Mouse (Mus musculus): Measurements from ENCODE around the gene CK137956. TPM values are rescaled to one million over a fixed set of nuclear protein-coding genes. Genes with fewer than 3 reads are reported as not detected.

CK137956 gene
- polyA plus RNA-seq, 1 experiment from 2014 or later, result 0.58 TPM

DNA sequence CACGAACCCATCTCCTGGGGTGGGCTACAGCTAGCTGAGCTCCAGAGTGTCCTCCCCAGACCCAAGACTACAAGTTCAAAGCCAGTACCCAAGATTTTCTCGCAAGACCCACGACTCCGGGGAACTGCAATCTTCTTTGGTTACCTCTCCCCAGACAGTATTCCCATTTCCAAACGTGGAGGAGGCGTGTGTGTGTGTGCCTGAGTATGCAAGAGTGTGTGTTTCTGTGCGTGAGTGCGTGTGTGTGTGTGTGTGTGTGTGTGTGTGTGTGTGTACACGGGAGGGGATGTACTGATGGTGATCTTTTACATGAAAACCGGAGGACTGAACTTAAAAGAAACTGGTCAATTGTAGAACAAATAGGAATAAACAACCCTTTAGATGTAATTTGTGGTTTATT lies 16.5 kb upstream of the CK137956 start:
- peak overlapping the region; percentile 77; the same call in 1 of the 2 replicates for H3K27ac ChIP-seq (ENCODE audit: low read length)
- H3K4me2 ChIP-seq (ENCODE audit: low read length), result peak overlapping the region; percentile 86
- H3K9ac ChIP-seq (replicated peaks; ENCODE audit: low read depth, low read length), result peak overlapping the region; percentile 85
- no peaks in the 10 kb centered on the region for H3K9me3 ChIP-seq (ENCODE audit: control insufficient read depth, low read length)
- no peaks in the 10 kb centered on the region for H3K27me3 ChIP-seq (replicated peaks; ENCODE audit: control insufficient read depth, insufficient read depth, low read length)
- H3K4me3 ChIP-seq (replicated peaks; ENCODE audit: low read length), result peak overlapping the region; percentile 81
- peaks cover 21% of the 10 kb centered on the region for H3K4me1 ChIP-seq (replicated peaks; ENCODE audit: control insufficient read depth, insufficient read depth, low read length)
- no peaks in the 10 kb centered on the region for H3K36me3 ChIP-seq (ENCODE audit: control insufficient read depth, insufficient read depth)
- 2% methylated on average over 10 of the region's 10 CpGs for WGBS
- ATAC-seq, result no peak

DNA sequence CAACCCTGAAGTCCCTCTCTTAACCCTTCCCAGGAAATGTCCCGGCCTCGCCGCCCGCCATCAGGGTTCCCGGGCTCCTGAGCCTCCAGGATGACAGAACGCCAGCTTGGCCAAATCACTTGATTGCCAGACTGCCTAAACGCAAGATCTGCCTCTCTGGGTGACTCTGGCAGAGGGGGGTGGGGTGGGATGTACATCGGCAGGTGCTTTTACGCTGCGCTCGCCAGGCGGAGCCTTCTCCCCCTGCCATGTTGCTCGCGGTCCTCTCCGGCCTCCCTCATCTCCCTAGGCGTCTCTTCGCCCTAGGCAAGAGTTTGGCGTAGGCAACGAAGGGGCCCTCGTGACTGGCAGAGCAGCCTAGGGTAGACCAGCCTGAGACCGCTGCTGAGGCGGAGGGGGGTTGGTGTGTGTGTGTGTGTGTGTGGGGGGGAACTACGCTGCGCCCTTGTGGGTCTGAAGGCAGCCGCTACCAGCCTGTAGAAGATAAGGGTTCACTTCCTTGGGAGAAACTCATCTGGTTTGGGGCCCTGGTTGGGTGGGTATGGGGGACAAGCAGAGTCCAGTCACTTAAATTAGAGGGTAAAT lies 15.8 kb upstream of the CK137956 start:
- Histone ChIP-seq H3K9me3 (ENCODE audit: control insufficient read depth, low read length) (no peaks in the 10 kb centered on the region), H3K27me3 (replicated peaks; ENCODE audit: control insufficient read depth, insufficient read depth, low read length) (no peaks in the 10 kb centered on the region), H3K4me1 (replicated peaks; ENCODE audit: control insufficient read depth, insufficient read depth, low read length) (peaks cover 21% of the 10 kb centered on the region), H3K4me2 (ENCODE audit: low read length) (peak overlapping the region; percentile 86), H3K36me3 (ENCODE audit: control insufficient read depth, insufficient read depth) (no peaks in the 10 kb centered on the region), H3K27ac (ENCODE audit: low read length) (peak overlapping the region; percentile 77), H3K9ac (replicated peaks; ENCODE audit: low read depth, low read length) (peak overlapping the region; percentile 33), H3K4me3 (replicated peaks; ENCODE audit: low read length) (peak overlapping the region; percentile 81)
- WGBS, result 1% methylated on average over 25 of the region's 25 CpGs
- ATAC-seq, result peak; percentile 32

DNA sequence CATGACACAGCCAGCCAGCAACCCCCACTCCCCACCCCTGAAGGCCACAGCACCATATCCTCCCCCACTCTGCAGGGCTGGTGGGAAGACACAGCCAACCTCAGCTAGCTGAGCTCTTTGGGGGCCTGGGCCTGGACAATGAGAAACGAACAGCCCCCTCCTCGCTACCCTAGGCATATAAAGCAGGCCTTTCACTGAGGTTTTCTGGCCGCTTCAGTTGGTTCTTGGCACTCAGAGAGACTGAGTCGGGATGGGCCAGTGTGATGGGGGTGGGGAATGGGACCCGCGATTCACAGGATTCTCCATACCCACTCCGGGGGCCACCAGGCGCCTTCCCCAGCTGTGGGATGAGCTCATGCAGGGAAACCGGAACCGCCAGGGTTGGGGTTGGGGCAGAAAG lies 15.1 kb upstream of the CK137956 start:
- Histone ChIP-seq H3K4me1 (replicated peaks; ENCODE audit: control insufficient read depth, insufficient read depth, low read length) (peaks cover 25% of the 10 kb centered on the region), H3K27ac (ENCODE audit: low read length) (peak overlapping the region; percentile 77), H3K36me3 (ENCODE audit: control insufficient read depth, insufficient read depth) (no peaks in the 10 kb centered on the region), H3K4me3 (replicated peaks; ENCODE audit: low read length) (peak overlapping the region; percentile 81; the same call in 1 of the 2 replicates), H3K9me3 (ENCODE audit: control insufficient read depth, low read length) (no peaks in the 10 kb centered on the region), H3K4me2 (ENCODE audit: low read length) (peak overlapping the region; percentile 86), H3K27me3 (replicated peaks; ENCODE audit: control insufficient read depth, insufficient read depth, low read length) (no peaks in the 10 kb centered on the region), H3K9ac (replicated peaks; ENCODE audit: low read depth, low read length) (peak overlapping the region; percentile 33)
- WGBS, result 5% methylated on average over 10 of the region's 10 CpGs
- peak; percentile 81 for ATAC-seq

DNA sequence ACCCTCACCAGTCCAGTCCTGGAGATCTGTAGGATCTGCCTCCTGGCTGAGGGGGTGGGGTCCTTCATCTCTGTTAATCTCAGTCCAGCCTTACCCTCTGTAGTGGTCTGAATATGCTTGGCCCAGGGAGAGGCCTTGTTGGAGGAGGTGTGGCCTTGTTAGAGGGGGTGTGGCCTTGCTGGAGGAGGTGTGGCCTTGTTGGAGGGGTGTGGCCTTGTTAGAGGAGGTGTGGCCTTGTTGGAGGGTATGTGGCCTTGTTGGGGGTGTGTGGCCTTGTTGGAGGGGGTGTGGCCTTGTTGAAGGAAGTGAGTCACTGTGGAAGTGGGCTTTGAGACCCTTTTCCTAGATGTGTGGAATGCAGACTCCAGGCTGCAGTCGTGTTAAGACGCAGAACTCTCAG lies 13.7 kb upstream of the CK137956 start:
- Histone ChIP-seq H3K9ac (replicated peaks; ENCODE audit: low read depth, low read length) (no peak overlapping the region), H3K27ac (ENCODE audit: low read length) (no peak overlapping the region), H3K9me3 (ENCODE audit: control insufficient read depth, low read length) (no peaks in the 10 kb centered on the region), H3K4me3 (replicated peaks; ENCODE audit: low read length) (no peak overlapping the region), H3K4me2 (ENCODE audit: low read length) (no peak overlapping the region), H3K36me3 (ENCODE audit: control insufficient read depth, insufficient read depth) (no peaks in the 10 kb centered on the region), H3K4me1 (replicated peaks; ENCODE audit: control insufficient read depth, insufficient read depth, low read length) (peaks cover 18% of the 10 kb centered on the region), H3K27me3 (replicated peaks; ENCODE audit: control insufficient read depth, insufficient read depth, low read length) (no peaks in the 10 kb centered on the region)
- WGBS, result 93% methylated on average over 2 of the region's 2 CpGs
- no peak for ATAC-seq

DNA sequence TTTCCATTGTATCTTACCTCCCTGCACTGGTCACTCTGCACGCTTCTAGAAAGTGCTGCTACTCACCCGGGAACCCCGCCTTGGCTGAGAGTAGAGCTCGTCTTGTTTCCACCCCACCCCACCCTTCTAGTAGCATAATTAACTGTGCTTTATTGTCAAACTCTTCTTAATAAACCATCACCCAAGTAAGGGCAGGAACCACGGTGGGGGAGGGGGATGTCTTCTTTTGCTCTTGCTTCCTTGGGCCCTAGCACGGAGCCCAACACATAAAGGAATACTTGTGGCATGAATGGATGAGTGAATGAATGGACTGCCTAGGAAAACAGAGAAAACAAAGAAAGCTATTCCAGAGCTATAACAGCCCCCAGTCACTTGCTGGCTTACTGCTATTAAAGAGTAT lies 10.4 kb upstream of the CK137956 start:
- no peak for ATAC-seq
- WGBS, result 11% methylated on average over 6 of the region's 6 CpGs
- no peak overlapping the region for H3K9ac ChIP-seq (replicated peaks; ENCODE audit: low read depth, low read length)
- no peak overlapping the region for H3K4me2 ChIP-seq (ENCODE audit: low read length)
- H3K27ac ChIP-seq (ENCODE audit: low read length), result no peak overlapping the region
- H3K27me3 ChIP-seq (replicated peaks; ENCODE audit: control insufficient read depth, insufficient read depth, low read length), result no peaks in the 10 kb centered on the region
- no peaks in the 10 kb centered on the region for H3K9me3 ChIP-seq (ENCODE audit: control insufficient read depth, low read length)
- H3K4me1 ChIP-seq (replicated peaks; ENCODE audit: control insufficient read depth, insufficient read depth, low read length), result peaks cover 7% of the 10 kb centered on the region; the same call in 1 of the 2 replicates
- no peak overlapping the region for H3K4me3 ChIP-seq (replicated peaks; ENCODE audit: low read length)
- H3K36me3 ChIP-seq (ENCODE audit: control insufficient read depth, insufficient read depth), result no peaks in the 10 kb centered on the region

DNA sequence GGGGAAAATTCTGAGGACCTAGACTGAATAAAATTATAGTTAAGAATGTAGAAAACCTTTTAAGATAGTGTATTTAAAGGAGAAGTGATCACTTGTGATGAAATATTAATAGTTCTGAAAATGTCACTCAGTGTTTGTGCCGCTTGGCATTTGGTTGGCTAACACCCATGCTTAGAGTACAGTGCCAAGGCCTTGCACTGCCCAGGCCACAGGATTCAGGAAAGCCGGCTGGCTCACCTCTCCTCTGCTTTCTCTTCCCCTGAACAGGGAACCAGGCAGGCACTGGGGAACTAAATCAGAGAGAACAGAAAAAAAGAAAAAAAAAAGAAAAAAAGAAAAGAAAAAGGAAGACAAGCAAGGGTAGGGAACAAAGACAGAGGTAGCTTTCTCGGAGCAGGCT lies 2.2 kb upstream of the CK137956 start:
- no peak for ATAC-seq
- Histone ChIP-seq H3K4me3 (replicated peaks; ENCODE audit: low read length) (no peak overlapping the region), H3K9me3 (ENCODE audit: control insufficient read depth, low read length) (no peaks in the 10 kb centered on the region), H3K36me3 (ENCODE audit: control insufficient read depth, insufficient read depth) (no peaks in the 10 kb centered on the region), H3K4me2 (ENCODE audit: low read length) (no peak overlapping the region), H3K27me3 (replicated peaks; ENCODE audit: control insufficient read depth, insufficient read depth, low read length) (peaks cover 22% of the 10 kb centered on the region), H3K9ac (replicated peaks; ENCODE audit: low read depth, low read length) (no peak overlapping the region), H3K27ac (ENCODE audit: low read length) (no peak overlapping the region), H3K4me1 (replicated peaks; ENCODE audit: control insufficient read depth, insufficient read depth, low read length) (peaks cover 12% of the 10 kb centered on the region)
- WGBS, result 81% methylated on average over 3 of the region's 3 CpGs

DNA sequence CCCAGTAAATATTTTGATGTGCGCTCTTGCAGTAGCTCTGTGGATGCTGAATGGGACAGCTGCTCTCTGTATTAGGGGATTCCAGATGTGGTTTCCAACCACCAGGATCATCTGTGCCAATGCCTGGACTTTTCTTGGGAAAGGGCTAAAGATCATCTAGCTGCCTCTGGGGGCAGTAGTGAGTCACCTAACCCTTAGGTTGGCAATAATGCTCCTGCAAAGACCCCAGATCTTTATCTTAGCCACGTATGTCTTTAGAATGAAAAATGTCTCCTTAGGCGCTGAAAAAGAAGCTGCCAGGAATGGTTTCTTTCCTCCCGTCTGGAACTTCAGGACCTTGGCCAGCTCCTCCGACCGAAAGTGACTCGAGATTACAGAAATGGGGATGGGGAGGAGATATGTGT lies 731 bp downstream of the CK137956 start:
- H3K27me3 ChIP-seq (replicated peaks; ENCODE audit: control insufficient read depth, insufficient read depth, low read length), result peaks cover 22% of the 10 kb centered on the region
- WGBS, result 4% methylated on average over 7 of the region's 7 CpGs
- peak; percentile 50; the same call in 1 of the 2 replicates for ATAC-seq
- no peaks in the 10 kb centered on the region for H3K36me3 ChIP-seq (ENCODE audit: control insufficient read depth, insufficient read depth)
- H3K4me3 ChIP-seq (replicated peaks; ENCODE audit: low read length), result no peak overlapping the region
- H3K4me1 ChIP-seq (replicated peaks; ENCODE audit: control insufficient read depth, insufficient read depth, low read length), result peaks cover 14% of the 10 kb centered on the region
- H3K4me2 ChIP-seq (ENCODE audit: low read length), result no peak overlapping the region
- H3K27ac ChIP-seq (ENCODE audit: low read length), result no peak overlapping the region
- H3K9ac ChIP-seq (replicated peaks; ENCODE audit: low read depth, low read length), result no peak overlapping the region
- no peaks in the 10 kb centered on the region for H3K9me3 ChIP-seq (ENCODE audit: control insufficient read depth, low read length)

DNA sequence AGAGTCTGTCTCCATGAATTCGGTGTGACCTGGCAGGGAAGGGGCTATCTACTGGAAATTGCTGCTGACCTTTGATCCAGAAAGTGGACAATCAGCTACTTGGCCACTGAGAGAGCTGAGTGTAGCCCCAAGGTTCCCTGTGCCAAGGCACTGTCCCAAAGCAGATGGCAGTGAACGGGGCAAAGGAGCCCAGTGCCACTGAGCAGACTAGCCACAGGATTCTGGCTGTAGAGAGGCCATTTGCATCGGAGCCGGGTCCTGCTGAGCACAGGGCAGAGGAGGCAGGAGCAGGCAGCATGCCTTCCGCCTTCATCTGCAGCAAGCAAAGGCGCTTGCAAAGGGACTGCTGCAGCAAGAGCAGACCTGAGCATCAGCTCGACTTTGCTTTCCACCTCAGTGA lies 1.6 kb downstream of the CK137956 start:
- ATAC-seq, result no peak

DNA sequence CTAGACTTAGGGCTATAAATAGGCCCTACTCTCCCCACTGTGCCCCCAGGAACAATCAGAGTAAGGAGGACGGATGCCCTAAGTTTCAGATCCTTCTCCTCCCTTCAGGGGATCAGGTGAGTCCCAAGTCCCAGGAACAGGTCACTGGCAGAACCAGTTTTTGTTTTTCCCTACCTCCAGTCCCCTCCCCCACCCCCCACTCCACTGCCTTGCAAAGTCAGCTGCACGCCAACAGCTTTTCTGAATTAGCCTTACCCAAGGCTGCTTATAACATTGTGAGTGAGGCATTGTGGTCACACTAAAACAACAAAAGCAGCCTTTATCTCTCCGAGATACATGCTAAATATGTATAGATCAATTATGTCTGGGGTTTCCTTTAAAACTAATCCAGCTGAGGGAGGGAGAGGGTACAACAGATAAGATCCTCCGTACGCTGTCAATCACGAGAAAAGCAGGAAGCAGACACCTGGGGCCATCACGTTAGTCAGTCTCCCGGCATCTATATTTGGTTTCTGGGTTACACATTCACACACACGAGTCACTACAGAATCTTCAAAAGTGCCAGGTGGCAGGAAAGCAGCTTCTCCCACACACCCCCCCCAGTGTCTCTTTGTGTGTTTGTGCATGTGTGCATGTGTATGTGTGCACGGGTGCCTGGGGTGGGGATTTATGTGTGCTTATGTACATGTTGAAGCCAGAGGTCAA lies 17.6 kb downstream of the CK137956 start:
- Histone ChIP-seq H3K4me3 (replicated peaks; ENCODE audit: low read length) (no peak overlapping the region), H3K4me2 (ENCODE audit: low read length) (no peak overlapping the region), H3K9ac (replicated peaks; ENCODE audit: low read depth, low read length) (no peak overlapping the region), H3K27me3 (replicated peaks; ENCODE audit: control insufficient read depth, insufficient read depth, low read length) (no peaks in the 10 kb centered on the region), H3K36me3 (ENCODE audit: control insufficient read depth, insufficient read depth) (no peaks in the 10 kb centered on the region), H3K9me3 (ENCODE audit: control insufficient read depth, low read length) (no peaks in the 10 kb centered on the region), H3K27ac (ENCODE audit: low read length) (no peak overlapping the region), H3K4me1 (replicated peaks; ENCODE audit: control insufficient read depth, insufficient read depth, low read length) (peaks cover 2% of the 10 kb centered on the region; the same call in 1 of the 2 replicates)
- no peak for ATAC-seq
- 45% methylated on average over 10 of the region's 10 CpGs for WGBS

More for the DNA sequence above, 1.6 kb downstream of the CK137956 start:
- no peaks in the 10 kb centered on the region for H3K9me3 ChIP-seq (ENCODE audit: control insufficient read depth, low read length)
- WGBS, result 12% methylated on average over 7 of the region's 7 CpGs
- peaks cover 14% of the 10 kb centered on the region for H3K4me1 ChIP-seq (replicated peaks; ENCODE audit: control insufficient read depth, insufficient read depth, low read length)
- no peak overlapping the region for H3K4me3 ChIP-seq (replicated peaks; ENCODE audit: low read length)
- no peak overlapping the region for H3K27ac ChIP-seq (ENCODE audit: low read length)
- H3K9ac ChIP-seq (replicated peaks; ENCODE audit: low read depth, low read length), result no peak overlapping the region
- H3K4me2 ChIP-seq (ENCODE audit: low read length), result no peak overlapping the region
- H3K36me3 ChIP-seq (ENCODE audit: control insufficient read depth, insufficient read depth), result no peaks in the 10 kb centered on the region
- H3K27me3 ChIP-seq (replicated peaks; ENCODE audit: control insufficient read depth, insufficient read depth, low read length), result peaks cover 22% of the 10 kb centered on the region
